Mouse (Mus musculus) WW6 (cell line): Measurements from ENCODE around the gene Tmem116.
"Not testable (repeated sequence)": the region's sequence is repeated elsewhere in the genome, so short reads cannot be mapped to it uniquely, and the experiment has no call there.

Experiments used
- DNase-seq: peaks from one replicate; pipeline ENCODE4 v3.0.0-alpha.2; 2013; ENCODE audit warnings: low read depth, low spot score

Tmem116 gene

GRCm38 (mm10) chr5:121462171-121462502 is 10.4 kb downstream of the Tmem116 start:
- no peak for DNase-seq

- no peak for DNase-seq
Observed at GRCm38 (mm10) chr5:121462967-121463366, 11.3 kb downstream of the Tmem116 start.

GRCm38 (mm10) chr5:121463601-121464250 is 12.0 kb downstream of the Tmem116 start:
- DNase-seq = no peak

DNA sequence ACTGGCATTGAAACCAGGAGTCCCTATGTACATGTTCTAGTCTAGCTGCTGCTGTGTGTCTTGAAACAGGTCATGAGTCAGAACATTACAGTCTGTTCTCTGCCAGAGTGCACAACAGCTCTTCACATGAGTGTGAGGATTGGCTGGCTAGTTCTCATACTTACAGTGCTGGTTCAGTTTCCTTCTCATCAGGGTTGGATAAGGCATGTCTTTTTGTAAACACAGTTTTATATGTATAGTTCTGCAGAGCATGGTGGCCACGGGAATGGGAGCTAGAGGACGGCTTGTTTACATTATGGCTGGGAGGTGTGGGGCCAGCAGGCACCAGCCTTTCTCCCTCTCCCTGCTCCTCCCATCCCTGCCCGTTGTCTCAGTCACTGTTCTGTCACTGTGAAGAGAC is 17.9 kb downstream of the Tmem116 start:
- no peak for DNase-seq

- no peak for DNase-seq
Observed at GRCm38 (mm10) chr5:121472411-121472810, 20.7 kb downstream of the Tmem116 start.

DNA sequence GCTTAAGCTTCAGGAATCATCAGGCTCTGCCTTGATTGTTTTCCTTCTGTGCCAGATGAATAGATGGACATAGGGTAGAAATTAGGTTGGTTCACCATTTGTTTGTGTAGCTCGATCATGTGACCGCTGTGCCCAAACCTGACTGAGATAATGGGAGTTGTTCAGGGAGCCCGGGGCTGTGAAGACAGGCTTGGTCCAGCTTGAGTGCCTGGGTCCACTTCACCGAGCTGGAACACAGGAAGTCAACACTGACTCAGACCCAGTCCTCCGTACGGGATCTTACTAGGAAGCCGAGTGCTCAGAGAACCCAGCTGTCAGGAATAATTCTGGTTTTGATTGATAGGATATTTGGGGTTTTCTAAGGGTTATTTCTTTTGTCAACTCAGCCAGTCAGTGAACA is 22.9 kb downstream of the Tmem116 start:
- no peak for DNase-seq

- DNase-seq = no peak
Observed at GRCm38 (mm10) chr5:121476040-121476439, 24.3 kb downstream of the Tmem116 start.

DNA sequence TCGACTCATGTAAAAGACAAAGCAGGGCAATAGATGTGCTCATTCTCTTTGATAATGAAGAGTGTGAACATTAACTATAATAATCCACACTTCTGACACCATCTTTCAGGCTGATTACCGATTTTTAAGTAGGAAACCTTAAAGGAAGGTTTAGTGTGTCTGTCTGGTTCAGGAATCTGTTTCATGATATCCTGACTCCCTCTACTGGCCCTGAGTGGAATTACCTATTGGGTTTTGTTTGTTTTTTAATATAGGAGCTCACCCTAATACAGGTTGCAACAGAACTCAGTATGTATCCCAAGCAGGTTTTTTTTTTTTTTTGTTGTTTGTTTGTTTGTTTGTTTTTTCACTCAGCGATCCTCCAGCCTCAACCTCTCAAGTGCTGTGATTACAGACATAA is 26.0 kb downstream of the Tmem116 start:
- DNase-seq = no peak

- DNase-seq = no peak
Observed at GRCm38 (mm10) chr5:121484801-121485200, 33.1 kb downstream of the Tmem116 start.

GRCm38 (mm10) chr5:121493305-121493704 is 41.6 kb downstream of the Tmem116 start:
- no peak for DNase-seq

GRCm38 (mm10) chr5:121500719-121501118 is 49.0 kb downstream of the Tmem116 start:
- no peak for DNase-seq

- not testable (repeated sequence) for DNase-seq
Observed at GRCm38 (mm10) chr5:121501424-121501996, 49.8 kb downstream of the Tmem116 start.

DNA sequence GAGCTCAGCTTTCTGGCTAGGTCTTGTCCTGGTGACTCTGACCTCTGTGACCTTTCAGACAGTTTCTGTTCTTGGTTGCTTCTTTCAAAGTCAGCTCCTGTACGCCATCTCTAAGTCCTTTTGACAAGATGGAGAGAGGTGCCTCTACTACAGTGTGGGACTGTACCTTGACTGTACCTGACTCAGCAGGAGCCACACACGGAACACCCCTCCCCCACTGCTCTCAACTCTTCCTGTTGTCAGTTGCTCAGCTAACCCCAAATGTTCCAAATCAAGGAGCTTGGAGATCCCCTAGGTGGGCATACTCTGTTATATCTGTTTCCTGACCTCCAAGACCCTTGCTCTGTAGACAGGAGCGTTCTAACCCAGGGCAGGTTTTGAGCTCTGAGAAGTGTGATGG is 51.5 kb downstream of the Tmem116 start, which contains the start of gene Adam1b:
Gene Adam1b (minus strand): TSS at position 205 of the 400 bp plus-strand sequence.
- DNase-seq = no peak

- no peak for DNase-seq
Observed at GRCm38 (mm10) chr5:121506846-121507245, 55.2 kb downstream of the Tmem116 start.

- DNase-seq = no peak
Observed at GRCm38 (mm10) chr5:121510009-121510408, 58.3 kb downstream of the Tmem116 start.

DNA sequence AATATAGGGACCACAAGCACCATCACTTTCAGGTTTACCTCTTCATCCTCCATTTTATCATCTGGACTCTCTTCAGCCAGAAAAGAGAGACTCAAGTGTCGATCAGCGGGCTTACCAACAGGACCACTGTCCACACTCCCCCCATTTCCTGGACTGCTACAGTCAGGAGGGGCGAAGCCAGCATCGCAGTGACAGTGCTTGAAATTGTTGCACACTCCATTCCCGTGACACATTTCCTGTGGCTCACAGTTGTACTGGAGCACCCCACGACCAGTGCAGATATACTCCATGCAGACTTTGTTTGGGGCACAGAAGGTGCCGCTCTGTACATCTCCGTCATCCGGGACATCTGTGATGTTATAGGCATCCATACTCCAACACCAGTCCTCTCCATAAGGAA is 67.3 kb downstream of the Tmem116 start:
- DNase-seq = no peak

DNA sequence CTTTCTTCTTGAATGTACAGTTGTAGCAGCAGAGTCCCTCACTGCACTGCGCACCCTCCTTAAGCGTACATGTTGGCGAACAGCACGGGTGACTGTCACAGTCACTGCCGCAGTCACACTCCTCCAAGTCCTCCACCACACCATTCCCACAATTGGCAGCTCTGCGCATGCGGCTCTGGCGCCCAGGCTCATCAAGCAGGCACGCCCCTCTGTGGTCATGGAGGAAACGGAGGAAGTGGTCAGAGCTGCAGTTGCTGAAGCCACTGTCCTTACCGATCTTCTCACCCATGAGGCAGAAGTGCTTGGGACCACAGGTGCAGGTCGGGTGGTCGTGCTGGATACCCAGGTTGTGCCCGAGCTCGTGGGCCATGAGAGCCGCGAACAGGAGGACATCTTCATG is 68.1 kb downstream of the Tmem116 start:
- DNase-seq = not testable (repeated sequence)

DNA sequence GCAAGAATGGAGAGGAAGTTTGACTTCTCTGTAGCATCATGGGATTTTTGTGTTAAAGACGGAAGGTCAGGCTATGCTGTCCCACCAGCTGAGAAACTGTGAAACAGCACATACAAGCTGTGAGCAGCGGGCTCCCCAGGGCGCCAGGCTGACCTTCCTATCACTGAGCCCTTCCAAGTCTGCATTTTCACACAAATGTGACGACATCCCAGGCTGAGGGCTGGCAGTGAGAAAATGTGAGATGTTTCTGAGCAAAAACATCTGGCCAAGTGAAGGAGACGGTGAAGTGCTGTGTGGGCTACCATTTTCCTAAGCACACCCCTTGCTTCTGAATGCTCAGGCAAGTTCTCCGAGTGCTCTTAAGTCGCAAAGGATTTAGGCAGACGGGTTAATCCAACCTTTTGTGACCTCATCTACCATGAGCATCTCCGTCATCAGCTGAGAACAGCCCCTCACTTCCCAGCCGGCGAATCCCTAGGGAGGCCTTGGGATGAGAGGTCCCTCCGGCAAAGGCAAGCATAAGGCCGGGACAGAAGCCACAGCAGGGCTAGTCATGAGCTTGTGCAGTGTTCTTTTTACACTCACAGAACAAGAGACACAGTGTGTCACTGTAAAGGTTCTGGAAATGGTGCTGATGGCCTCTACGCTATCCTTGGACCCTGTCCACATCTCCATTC is 74.2 kb downstream of the Tmem116 start:
- no peak for DNase-seq

- no peak for DNase-seq
Observed at GRCm38 (mm10) chr5:121526526-121526925, 74.8 kb downstream of the Tmem116 start.

- DNase-seq = no peak
Observed at GRCm38 (mm10) chr5:121526961-121527360, 75.3 kb downstream of the Tmem116 start.

DNA sequence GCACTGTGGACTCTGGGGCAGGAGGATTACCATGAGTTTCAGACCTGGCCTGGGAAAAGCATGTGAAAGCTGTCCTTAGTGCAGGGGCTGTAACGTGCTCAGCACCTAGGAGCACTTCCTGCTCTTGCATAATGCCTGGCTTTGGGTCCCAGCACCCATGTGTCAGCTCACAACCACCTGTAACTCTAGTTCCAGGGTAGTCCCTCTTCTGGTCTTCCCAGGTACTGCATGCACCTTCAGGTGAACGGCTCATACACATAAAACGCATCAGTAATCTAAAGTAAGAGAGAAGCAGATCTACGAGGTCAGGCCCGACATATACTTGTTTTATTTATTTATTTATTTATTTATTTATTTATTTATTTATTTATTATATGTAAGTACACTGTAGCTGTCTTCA is 82.8 kb downstream of the Tmem116 start:
- peak; percentile 33 for DNase-seq

GRCm38 (mm10) chr5:121535116-121535515 is 83.4 kb downstream of the Tmem116 start:
- no peak for DNase-seq

- no peak for DNase-seq
Observed at GRCm38 (mm10) chr5:121536921-121537555, 85.3 kb downstream of the Tmem116 start.
